Mouse (Mus musculus): ENCODE results near the gene St6galnac3. TPM values are rescaled to one million over a fixed set of nuclear protein-coding genes. Genes with fewer than 3 reads are reported as not detected.

Gene St6galnac3
- polyA plus RNA-seq, 1 experiment = 2.3 TPM

GRCm38 (mm10) chr3:153690553-153690952 lies 34.4 kb downstream of the St6galnac3 start:
- DNase-seq (ENCODE audit: low read depth) = no peak

GRCm38 (mm10) chr3:153689793-153690291 lies 35.1 kb downstream of the St6galnac3 start:
- DNase-seq (ENCODE audit: low read depth) = no peak

GRCm38 (mm10) chr3:153687896-153688295 lies 37.1 kb downstream of the St6galnac3 start:
- DNase-seq (ENCODE audit: low read depth) = no peak

- DNase-seq (ENCODE audit: low read depth) = no peak
These were observed 40.1 kb downstream of the St6galnac3 start for GRCm38 (mm10) chr3:153684909-153685308.

GRCm38 (mm10) chr3:153682303-153682702 lies 42.7 kb downstream of the St6galnac3 start:
- DNase-seq (ENCODE audit: low read depth) = no peak

- no peak for DNase-seq (ENCODE audit: low read depth)
These were observed 43.3 kb downstream of the St6galnac3 start for GRCm38 (mm10) chr3:153681720-153682119.

GRCm38 (mm10) chr3:153675832-153676231 lies 49.1 kb downstream of the St6galnac3 start:
- DNase-seq (ENCODE audit: low read depth) = no peak

GRCm38 (mm10) chr3:153675073-153675472 lies 49.9 kb downstream of the St6galnac3 start:
- DNase-seq (ENCODE audit: low read depth) = no peak

GRCm38 (mm10) chr3:153674359-153674758 lies 50.6 kb downstream of the St6galnac3 start:
- DNase-seq (ENCODE audit: low read depth) = no peak

GRCm38 (mm10) chr3:153673451-153673850 lies 51.5 kb downstream of the St6galnac3 start:
- no peak for DNase-seq (ENCODE audit: low read depth)

- DNase-seq (ENCODE audit: low read depth) = no peak
These were observed 53.9 kb downstream of the St6galnac3 start for GRCm38 (mm10) chr3:153670953-153671674.

- no peak for DNase-seq (ENCODE audit: low read depth)
These were observed 55.1 kb downstream of the St6galnac3 start for GRCm38 (mm10) chr3:153669737-153670435.

- no peak for DNase-seq (ENCODE audit: low read depth)
These were observed 55.6 kb downstream of the St6galnac3 start for GRCm38 (mm10) chr3:153669329-153669728.

- no peak for DNase-seq (ENCODE audit: low read depth)
These were observed 56.3 kb downstream of the St6galnac3 start for GRCm38 (mm10) chr3:153668447-153669290.

GRCm38 (mm10) chr3:153664696-153665095 lies 60.3 kb downstream of the St6galnac3 start:
- no peak for DNase-seq (ENCODE audit: low read depth)

GRCm38 (mm10) chr3:153663841-153664427 lies 61.0 kb downstream of the St6galnac3 start:
- DNase-seq (ENCODE audit: low read depth) = no peak

- no peak for DNase-seq (ENCODE audit: low read depth)
These were observed 62.2 kb downstream of the St6galnac3 start for GRCm38 (mm10) chr3:153662796-153663195.

- no peak for DNase-seq (ENCODE audit: low read depth)
These were observed 63.0 kb downstream of the St6galnac3 start for GRCm38 (mm10) chr3:153661927-153662326.

- no peak for DNase-seq (ENCODE audit: low read depth)
These were observed 65.3 kb downstream of the St6galnac3 start for GRCm38 (mm10) chr3:153659575-153660168.

- DNase-seq (ENCODE audit: low read depth) = no peak
These were observed 66.8 kb downstream of the St6galnac3 start for GRCm38 (mm10) chr3:153658051-153658777.

GRCm38 (mm10) chr3:153655071-153655470 lies 69.9 kb downstream of the St6galnac3 start:
- DNase-seq (ENCODE audit: low read depth) = no peak
